Mouse (Mus musculus): ENCODE measurements at regions not wholly inside any gene's neighbourhood (a gene's known extent, or its start where the extent isn't known, plus 50 kb on each side); places are given as distances from the start of the nearest gene placed in this dataset.
"Not testable (repeated sequence)": the region's sequence is repeated elsewhere in the genome, so short reads cannot be mapped to it uniquely, and the experiment has no call there.

DNA sequence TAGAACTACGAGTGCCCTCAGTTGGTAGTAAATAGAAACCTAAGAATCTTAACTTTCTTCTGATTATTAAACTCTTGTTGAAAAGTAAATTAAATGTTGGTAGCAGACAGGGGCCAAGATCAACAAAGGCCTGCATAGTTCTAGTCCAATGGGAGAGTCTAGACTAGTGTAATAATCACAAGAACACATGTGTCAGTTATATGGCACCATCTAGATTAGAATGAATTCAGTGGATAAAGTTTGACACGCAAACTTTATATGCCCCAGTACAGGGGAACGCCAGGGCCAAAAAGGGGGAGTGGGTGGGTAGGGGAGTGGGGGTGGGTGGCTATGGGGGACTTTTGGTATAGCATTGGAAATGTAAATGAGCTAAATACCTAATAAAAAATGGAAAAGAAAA is 176.9 kb downstream of the Ube2e3 start:
- not testable (repeated sequence) for H3K36me3 ChIP-seq (ENCODE audit: control insufficient read depth, insufficient read depth, low read length); H3K27me3 ChIP-seq (replicated peaks; ENCODE audit: control insufficient read depth, insufficient read depth, low read length); H3K9ac ChIP-seq (ENCODE audit: low read length); H3K4me3 ChIP-seq (ENCODE audit: low read depth, low read length); H3K9me3 ChIP-seq (ENCODE audit: control insufficient read depth, low read length); H3K4me1 ChIP-seq (replicated peaks; ENCODE audit: control insufficient read depth, insufficient read depth, low read length); H3K27ac ChIP-seq (ENCODE audit: low read depth); DNase-seq (ENCODE audit: low spot score); ATAC-seq (replicated peaks; ENCODE audit: low FRiP score, low TSS enrichment, low read depth); H3K4me2 ChIP-seq (ENCODE audit: low read length)
- WGBS = 95% methylated on average over 3 of the region's 3 CpGs

GRCm38 (mm10) chr2:79045508-79045907 is 177.6 kb downstream of the Ube2e3 start:
- DNase-seq (ENCODE audit: low spot score) (no peak), ATAC-seq (replicated peaks; ENCODE audit: low FRiP score, low TSS enrichment, low read depth) (no peak)
- no peaks in the 10 kb centered on the region for H3K9me3 ChIP-seq (ENCODE audit: control insufficient read depth, low read length)
- no peak overlapping the region for H3K27ac ChIP-seq (ENCODE audit: low read depth)
- no peak overlapping the region for H3K4me3 ChIP-seq (ENCODE audit: low read depth, low read length)
- no peaks in the 10 kb centered on the region for H3K36me3 ChIP-seq (ENCODE audit: control insufficient read depth, insufficient read depth, low read length)
- WGBS = 82% methylated on average over 4 of the region's 4 CpGs
- no peaks in the 10 kb centered on the region for H3K4me1 ChIP-seq (replicated peaks; ENCODE audit: control insufficient read depth, insufficient read depth, low read length)
- no peak overlapping the region for H3K9ac ChIP-seq (ENCODE audit: low read length)
- H3K4me2 ChIP-seq (ENCODE audit: low read length) = no peak overlapping the region
- H3K27me3 ChIP-seq (replicated peaks; ENCODE audit: control insufficient read depth, insufficient read depth, low read length) = no peaks in the 10 kb centered on the region

DNA sequence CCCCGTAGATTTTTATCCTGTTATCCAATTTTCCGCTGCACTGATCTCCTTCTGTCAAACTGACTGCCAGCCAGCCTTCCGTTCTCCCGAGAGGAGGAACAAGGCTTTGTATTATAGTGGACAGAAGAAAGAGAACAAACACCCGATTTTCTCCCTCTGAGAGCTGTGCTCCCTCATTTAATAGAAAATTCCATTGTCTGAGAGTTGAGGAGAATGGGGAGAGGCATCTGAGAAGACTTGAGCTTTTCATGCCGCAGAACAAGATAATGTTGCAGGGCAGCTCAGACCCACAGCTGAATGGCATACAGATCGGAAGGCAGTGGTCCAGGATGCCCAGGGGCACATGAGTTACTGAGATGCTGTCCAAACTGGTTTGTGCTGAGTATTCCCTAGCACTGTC is 180.1 kb downstream of the Ube2e3 start:
- ATAC-seq (replicated peaks; ENCODE audit: low FRiP score, low TSS enrichment, low read depth) (no peak), DNase-seq (ENCODE audit: low spot score) (no peak)
- Histone ChIP-seq H3K36me3 (ENCODE audit: control insufficient read depth, insufficient read depth, low read length) (no peaks in the 10 kb centered on the region), H3K9ac (ENCODE audit: low read length) (no peak overlapping the region), H3K9me3 (ENCODE audit: control insufficient read depth, low read length) (no peaks in the 10 kb centered on the region), H3K4me1 (replicated peaks; ENCODE audit: control insufficient read depth, insufficient read depth, low read length) (no peaks in the 10 kb centered on the region), H3K4me3 (ENCODE audit: low read depth, low read length) (no peak overlapping the region), H3K27ac (ENCODE audit: low read depth) (no peak overlapping the region), H3K27me3 (replicated peaks; ENCODE audit: control insufficient read depth, insufficient read depth, low read length) (no peaks in the 10 kb centered on the region), H3K4me2 (ENCODE audit: low read length) (no peak overlapping the region)
- 73% methylated on average over 7 of the region's 7 CpGs for WGBS

DNA sequence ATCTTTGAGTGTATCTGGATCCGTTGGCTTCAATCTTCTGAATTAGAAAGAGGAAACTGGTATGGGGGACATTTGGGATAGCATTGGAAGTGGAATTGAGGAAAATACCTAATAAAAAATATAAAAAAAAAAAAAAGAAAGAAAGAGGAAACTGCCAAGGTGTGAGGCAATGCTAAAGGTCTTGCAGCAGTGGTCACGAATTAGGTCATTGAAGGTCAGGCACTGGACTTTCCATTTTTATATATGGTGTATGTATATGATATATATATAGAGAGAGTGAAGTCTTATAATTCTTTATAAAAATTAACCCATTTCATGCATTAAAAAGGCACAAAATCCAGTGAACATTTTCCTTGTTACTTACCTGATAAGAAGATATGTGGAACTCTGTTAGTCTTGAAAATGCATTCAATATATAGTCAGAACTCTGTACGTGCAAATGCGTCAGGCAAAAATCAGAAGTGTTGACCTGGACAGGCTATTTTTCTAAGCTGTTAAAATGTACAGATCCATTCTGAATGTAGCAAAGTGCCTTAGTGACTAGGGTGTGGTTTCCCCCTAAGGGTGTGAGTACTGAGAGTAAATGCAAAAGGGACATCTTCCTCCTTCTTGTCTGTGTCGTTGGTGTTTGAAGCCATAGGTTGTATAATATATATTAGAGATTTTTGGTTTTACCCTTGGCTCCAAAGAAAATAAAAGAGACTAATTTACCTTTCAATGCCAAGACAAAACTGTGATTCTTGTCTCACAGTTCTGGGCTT is 181.0 kb downstream of the Ube2e3 start:
- Histone ChIP-seq H3K4me1 (replicated peaks; ENCODE audit: control insufficient read depth, insufficient read depth, low read length) (no peaks in the 10 kb centered on the region), H3K4me3 (ENCODE audit: low read depth, low read length) (no peak overlapping the region), H3K4me2 (ENCODE audit: low read length) (no peak overlapping the region), H3K27ac (ENCODE audit: low read depth) (no peak overlapping the region), H3K9me3 (ENCODE audit: control insufficient read depth, low read length) (no peaks in the 10 kb centered on the region), H3K9ac (ENCODE audit: low read length) (no peak overlapping the region), H3K27me3 (replicated peaks; ENCODE audit: control insufficient read depth, insufficient read depth, low read length) (no peaks in the 10 kb centered on the region), H3K36me3 (ENCODE audit: control insufficient read depth, insufficient read depth, low read length) (no peaks in the 10 kb centered on the region)
- 91% methylated on average over 5 of the region's 5 CpGs for WGBS
- no peak for DNase-seq (ENCODE audit: low spot score)
- no peak for ATAC-seq (replicated peaks; ENCODE audit: low FRiP score, low TSS enrichment, low read depth)

DNA sequence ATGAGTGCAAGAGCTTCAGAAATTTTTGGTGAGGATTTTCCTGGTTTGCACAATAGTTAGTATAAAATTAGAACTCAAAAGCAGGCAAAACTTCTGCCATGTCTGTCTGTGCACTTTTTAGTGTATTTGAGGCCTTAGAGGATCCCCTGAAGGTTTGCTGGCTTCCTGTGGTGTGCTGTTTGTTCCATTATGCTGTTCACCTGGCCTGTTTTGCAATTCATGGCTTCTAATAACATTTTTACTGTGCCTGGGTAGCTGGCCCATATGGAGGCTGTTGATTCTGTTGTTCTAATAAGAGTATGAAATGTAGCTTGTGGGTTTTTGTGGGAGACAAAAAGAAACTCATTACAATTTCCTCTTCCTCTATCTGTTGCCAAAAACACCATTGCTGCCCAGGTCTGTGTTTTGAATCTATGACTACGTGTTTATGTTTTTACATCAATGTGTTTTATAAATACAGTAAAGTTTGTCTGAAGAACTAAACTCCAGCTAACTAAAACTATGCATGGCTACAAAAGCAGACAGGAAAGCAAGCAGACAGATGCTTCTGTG is 182.6 kb downstream of the Ube2e3 start:
- Histone ChIP-seq H3K4me1 (replicated peaks; ENCODE audit: control insufficient read depth, insufficient read depth, low read length) (no peaks in the 10 kb centered on the region), H3K27me3 (replicated peaks; ENCODE audit: control insufficient read depth, insufficient read depth, low read length) (no peaks in the 10 kb centered on the region), H3K9me3 (ENCODE audit: control insufficient read depth, low read length) (no peaks in the 10 kb centered on the region), H3K9ac (ENCODE audit: low read length) (no peak overlapping the region), H3K27ac (ENCODE audit: low read depth) (no peak overlapping the region), H3K4me3 (ENCODE audit: low read depth, low read length) (no peak overlapping the region), H3K4me2 (ENCODE audit: low read length) (no peak overlapping the region), H3K36me3 (ENCODE audit: control insufficient read depth, insufficient read depth, low read length) (no peaks in the 10 kb centered on the region)
- DNase-seq (ENCODE audit: low spot score) (no peak), ATAC-seq (replicated peaks; ENCODE audit: low FRiP score, low TSS enrichment, low read depth) (no peak)
- 58% methylated on average over 1 of the region's 1 CpGs for WGBS

- Histone ChIP-seq H3K27ac (ENCODE audit: low read depth) (no peak overlapping the region), H3K9ac (ENCODE audit: low read length) (no peak overlapping the region), H3K27me3 (replicated peaks; ENCODE audit: control insufficient read depth, insufficient read depth, low read length) (no peaks in the 10 kb centered on the region), H3K4me3 (ENCODE audit: low read depth, low read length) (no peak overlapping the region), H3K4me2 (ENCODE audit: low read length) (no peak overlapping the region), H3K36me3 (ENCODE audit: control insufficient read depth, insufficient read depth, low read length) (no peaks in the 10 kb centered on the region), H3K9me3 (ENCODE audit: control insufficient read depth, low read length) (no peaks in the 10 kb centered on the region), H3K4me1 (replicated peaks; ENCODE audit: control insufficient read depth, insufficient read depth, low read length) (no peaks in the 10 kb centered on the region)
- DNase-seq (ENCODE audit: low spot score) (no peak), ATAC-seq (replicated peaks; ENCODE audit: low FRiP score, low TSS enrichment, low read depth) (no peak)
- 88% methylated on average over 1 of the region's 1 CpGs for WGBS
Measured at GRCm38 (mm10) chr2:79052226-79052625, 184.3 kb downstream of the Ube2e3 start.

- no peak overlapping the region for H3K4me3 ChIP-seq (ENCODE audit: low read depth, low read length)
- H3K27ac ChIP-seq (ENCODE audit: low read depth) = no peak overlapping the region
- ATAC-seq (replicated peaks; ENCODE audit: low FRiP score, low TSS enrichment, low read depth) (no peak), DNase-seq (ENCODE audit: low spot score) (no peak)
- WGBS = 69% methylated on average over 2 of the region's 2 CpGs
- H3K36me3 ChIP-seq (ENCODE audit: control insufficient read depth, insufficient read depth, low read length) = no peaks in the 10 kb centered on the region
- no peak overlapping the region for H3K4me2 ChIP-seq (ENCODE audit: low read length)
- no peaks in the 10 kb centered on the region for H3K4me1 ChIP-seq (replicated peaks; ENCODE audit: control insufficient read depth, insufficient read depth, low read length)
- no peaks in the 10 kb centered on the region for H3K9me3 ChIP-seq (ENCODE audit: control insufficient read depth, low read length)
- H3K27me3 ChIP-seq (replicated peaks; ENCODE audit: control insufficient read depth, insufficient read depth, low read length) = no peaks in the 10 kb centered on the region
- no peak overlapping the region for H3K9ac ChIP-seq (ENCODE audit: low read length)
Measured at GRCm38 (mm10) chr2:79056138-79056537, 188.2 kb downstream of the Ube2e3 start.

GRCm38 (mm10) chr2:79059115-79059943 is 191.4 kb downstream of the Ube2e3 start:
- Histone ChIP-seq H3K4me3 (ENCODE audit: low read depth, low read length) (no peak overlapping the region), H3K27ac (ENCODE audit: low read depth) (no peak overlapping the region), H3K4me2 (ENCODE audit: low read length) (no peak overlapping the region), H3K4me1 (replicated peaks; ENCODE audit: control insufficient read depth, insufficient read depth, low read length) (no peaks in the 10 kb centered on the region), H3K9ac (ENCODE audit: low read length) (no peak overlapping the region), H3K9me3 (ENCODE audit: control insufficient read depth, low read length) (no peaks in the 10 kb centered on the region), H3K27me3 (replicated peaks; ENCODE audit: control insufficient read depth, insufficient read depth, low read length) (no peaks in the 10 kb centered on the region), H3K36me3 (ENCODE audit: control insufficient read depth, insufficient read depth, low read length) (no peaks in the 10 kb centered on the region)
- ATAC-seq (replicated peaks; ENCODE audit: low FRiP score, low TSS enrichment, low read depth) = no peak
- 86% methylated on average over 7 of the region's 7 CpGs for WGBS
- DNase-seq (ENCODE audit: low spot score) = no peak

Data from intestine, embryonic 14.5 days (tissue).